Mouse (Mus musculus): ENCODE measurements around the gene Lingo4. TPM values are rescaled to one million over a fixed set of nuclear protein-coding genes. Genes with fewer than 3 reads are reported as not detected.

Lingo4 gene
- total and polyA plus RNA-seq, 3 experiments, result not detected

- TF ChIP-seq KAT2A (conservative IDR thresholded peaks at IDR 0.05; ENCODE audit: low read depth, low read length), result no peak
- TF ChIP-seq MAFK (IDR thresholded peaks at IDR 0.05; ENCODE audit: borderline replicate concordance, low read depth, low read length), result no peak
- TF ChIP-seq TCF12 (IDR thresholded peaks at IDR 0.05; ENCODE audit: low read depth, low read length), result no peak
- no peak for TF ChIP-seq EP300 (IDR thresholded peaks at IDR 0.05; ENCODE audit: low read depth in 1 of 2, low read length in 2 of 2)
- no peak for TF ChIP-seq ZC3H11A (IDR thresholded peaks at IDR 0.05; ENCODE audit: low read depth, low read length)
- no peak for TF ChIP-seq BHLHE40 (IDR thresholded peaks at IDR 0.05; ENCODE audit: borderline replicate concordance, low read depth, low read length)
- no peak for TF ChIP-seq ELF1 (IDR thresholded peaks at IDR 0.05; ENCODE audit: low read depth, low read length)
- no peak for TF ChIP-seq NELFE (IDR thresholded peaks at IDR 0.05; ENCODE audit: low read depth, low read length)
- TF ChIP-seq CHD2 (IDR thresholded peaks at IDR 0.05; ENCODE audit: low read length), result no peak
- no peak for TF ChIP-seq JUND (IDR thresholded peaks at IDR 0.05; ENCODE audit: low read depth, low read length)
- no peak for TF ChIP-seq ETS1 (IDR thresholded peaks at IDR 0.05; ENCODE audit: low read depth, low read length)
- TF ChIP-seq RAD21 (IDR thresholded peaks at IDR 0.05; ENCODE audit: low read depth, low read length), result no peak
- no peak for TF ChIP-seq TBP (IDR thresholded peaks at IDR 0.05; ENCODE audit: low read depth, low read length)
- no peak for TF ChIP-seq USF1 (IDR thresholded peaks at IDR 0.05; ENCODE audit: low read depth, low read length)
- TF ChIP-seq CHD1 (IDR thresholded peaks at IDR 0.05; ENCODE audit: low read depth, low read length), result no peak
- no peak for TF ChIP-seq CTCF (IDR thresholded peaks at IDR 0.05 in 2 of 3, conservative IDR thresholded peaks at IDR 0.05 in 1 of 3; ENCODE audit: control insufficient read depth in 1 of 3, insufficient read depth in 1 of 3, low read depth in 2 of 3, low read length in 3 of 3, poor library complexity in 1 of 3, severe bottlenecking in 1 of 3)
- no peak for TF ChIP-seq ZNF384 (IDR thresholded peaks at IDR 0.05; ENCODE audit: low read depth, low read length)
- TF ChIP-seq E2F4 (IDR thresholded peaks at IDR 0.05; ENCODE audit: borderline replicate concordance, low read depth, low read length), result no peak
- H3K9ac ChIP-seq (ENCODE audit: control insufficient read depth, low read depth, low read length, poor library complexity, severe bottlenecking), result no peak overlapping the region
- no peak overlapping the region for H3K27ac ChIP-seq (ENCODE audit: control insufficient read depth, low read depth, low read length)
- DNase-seq (ENCODE audit: low read depth, low spot score), result no peak
- H3K79me2 ChIP-seq (ENCODE audit: control insufficient read depth, insufficient read depth, low read length, poor library complexity), result no peaks in the 10 kb centered on the region
- no peaks in the 10 kb centered on the region for H3K9me3 ChIP-seq (replicated peaks; ENCODE audit: insufficient read depth, low read length)
- H3K36me3 ChIP-seq (ENCODE audit: control insufficient read depth in 1 of 2, insufficient read depth in 2 of 2, low read length in 2 of 2), result peaks cover 0 to 6% of the 10 kb centered on the region in 2 experiments; a peak in 2 of 4 replicates
- H3K27me3 ChIP-seq (ENCODE audit: control insufficient read depth in 1 of 2, insufficient read depth in 2 of 2, low read length in 2 of 2), result no peaks in the 10 kb centered on the region
- no peak overlapping the region for H3K4me3 ChIP-seq (ENCODE audit: control insufficient read depth in 1 of 2, insufficient read depth in 1 of 2, low read depth in 2 of 2, low read length in 2 of 2)
- H3K4me1 ChIP-seq (ENCODE audit: control insufficient read depth in 1 of 2, insufficient read depth in 2 of 2, low read length in 2 of 2), result peaks cover 0 to 4% of the 10 kb centered on the region in 2 experiments; a peak in 3 of 4 replicates
Observed at GRCm38 (mm10) chr3:94372038-94372437, 26.3 kb upstream of the Lingo4 start.

- Histone ChIP-seq H3K4me3 (ENCODE audit: control insufficient read depth in 1 of 2, insufficient read depth in 1 of 2, low read depth in 2 of 2, low read length in 2 of 2) (no peak within 1 kb of the TSS), H3K9me3 (replicated peaks; ENCODE audit: insufficient read depth, low read length) (no peaks in the 10 kb centered on the region), H3K79me2 (ENCODE audit: control insufficient read depth, insufficient read depth, low read length, poor library complexity) (no peaks in the 10 kb centered on the region), H3K36me3 (ENCODE audit: control insufficient read depth in 1 of 2, insufficient read depth in 2 of 2, low read length in 2 of 2) (peaks cover 0 to 6% of the 10 kb centered on the region in 2 experiments; a peak in 2 of 4 replicates), H3K9ac (ENCODE audit: control insufficient read depth, low read depth, low read length, poor library complexity, severe bottlenecking) (no peak within 1 kb of the TSS), H3K27ac (ENCODE audit: control insufficient read depth, low read depth, low read length) (no peak within 1 kb of the TSS), H3K4me1 (ENCODE audit: control insufficient read depth in 1 of 2, insufficient read depth in 2 of 2, low read length in 2 of 2) (peaks cover 0 to 4% of the 10 kb centered on the region in 2 experiments; a peak in 3 of 4 replicates), H3K27me3 (ENCODE audit: control insufficient read depth in 1 of 2, insufficient read depth in 2 of 2, low read length in 2 of 2) (no peaks in the 10 kb centered on the region)
- TF ChIP-seq ETS1 (IDR thresholded peaks at IDR 0.05; ENCODE audit: low read depth, low read length), result no peak
- no peak for TF ChIP-seq CHD1 (IDR thresholded peaks at IDR 0.05; ENCODE audit: low read depth, low read length)
- TF ChIP-seq MXI1 (IDR thresholded peaks at IDR 0.05; ENCODE audit: low read depth, low read length), result no peak
- no peak for TF ChIP-seq USF1 (IDR thresholded peaks at IDR 0.05; ENCODE audit: low read depth, low read length)
- no peak for DNase-seq (ENCODE audit: low read depth, low spot score)
Observed at GRCm38 (mm10) chr3:94372641-94373040, 25.7 kb upstream of the Lingo4 start, which contains the start of gene Rorc. Gene Rorc (plus strand): TSS chr3:94372794.
